In the genomic region with DNA sequence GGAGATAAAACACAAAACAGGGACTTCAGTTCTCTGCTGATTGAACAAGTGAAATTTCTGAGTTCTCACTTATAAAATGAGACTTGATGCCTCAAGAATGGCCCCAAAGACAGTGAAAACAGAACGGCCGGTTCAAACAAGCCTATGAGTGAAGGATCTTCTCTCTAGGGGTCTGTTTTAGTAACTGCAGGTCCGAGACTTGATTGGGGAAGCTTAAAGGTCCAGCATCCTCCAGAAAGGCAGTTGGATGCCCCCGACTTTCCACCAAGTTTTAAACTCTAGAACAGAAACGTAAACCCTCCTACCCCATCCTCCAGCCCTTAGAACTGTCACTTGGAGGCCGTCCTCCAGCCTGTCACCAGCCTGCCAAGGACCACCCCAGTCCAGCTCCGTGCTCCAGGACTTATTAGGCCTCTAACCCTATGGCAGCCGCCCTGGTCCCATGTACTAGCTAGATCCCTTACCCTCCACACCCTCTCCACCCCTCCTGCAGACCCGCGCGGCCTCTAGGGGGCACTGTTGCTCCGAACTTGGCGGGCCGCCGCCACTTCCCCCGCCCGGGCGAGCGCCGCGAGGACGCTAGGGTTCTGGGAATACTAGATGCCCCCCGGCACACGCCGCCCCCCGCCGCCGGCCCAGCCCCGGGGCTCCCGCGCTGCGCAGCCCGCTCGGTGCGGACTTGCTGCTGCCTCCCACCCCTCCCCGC, we compare ENCODE assay signal across 8 mouse cellular contexts. TPM values are rescaled to one million over a fixed set of nuclear protein-coding genes. Genes with fewer than 3 reads are reported as not detected.
DNase-seq lines count a peak whose midpoint lies in the region; ATAC-seq and TF ChIP-seq lines count a peak whose summit lies in the region.

No protein-coding gene starts in this region.

- WGBS in bone marrow, adult 2 months = 5% methylated on average over 36 of the region's 36 CpGs
- WGBS in embryonic facial prominence, embryonic 14.5 days = 3% methylated on average over 17 of the region's 36 CpGs
- 1% methylated on average over 35 of the region's 36 CpGs for WGBS in kidney, embryonic 14.5 days
- under 1% methylated on average over 33 of the region's 36 CpGs for WGBS in limb, embryonic 15.5 days
- WGBS in midbrain, postnatal 0 days = 2% methylated on average over 33 of the region's 36 CpGs

- TF ChIP-seq CTCF in bone marrow, adult 2 months (IDR thresholded peaks at IDR 0.05; ENCODE audit: control insufficient read depth, insufficient read depth, low read length) = peak; percentile 79
- peak; percentile 87 for TF ChIP-seq CTCF in midbrain, postnatal 0 days (IDR thresholded peaks at IDR 0.05)

- H3K36me3 ChIP-seq in embryonic facial prominence, embryonic 14.5 days (ENCODE audit: control insufficient read depth, insufficient read depth, low read length) = no peaks in the 10 kb centered on the region
- H3K36me3 ChIP-seq in kidney, embryonic 14.5 days (ENCODE audit: control insufficient read depth, insufficient read depth, low read length) = no peaks in the 10 kb centered on the region
- no peaks in the 10 kb centered on the region for H3K36me3 ChIP-seq in limb, embryonic 15.5 days
- no peaks in the 10 kb centered on the region for H3K36me3 ChIP-seq in midbrain, postnatal 0 days (ENCODE audit: insufficient read depth, low read length)

- no peaks in the 10 kb centered on the region for H3K27me3 ChIP-seq in embryonic facial prominence, embryonic 14.5 days (replicated peaks; ENCODE audit: control insufficient read depth, insufficient read depth, low read length)
- H3K27me3 ChIP-seq in kidney, embryonic 14.5 days (ENCODE audit: control insufficient read depth, insufficient read depth, low read length) = no peaks in the 10 kb centered on the region
- H3K27me3 ChIP-seq in limb, embryonic 15.5 days = no peaks in the 10 kb centered on the region
- no peaks in the 10 kb centered on the region for H3K27me3 ChIP-seq in midbrain, postnatal 0 days (ENCODE audit: insufficient read depth, low read length)

- peak overlapping the region; percentile 100 for H3K4me2 ChIP-seq in embryonic facial prominence, embryonic 14.5 days (ENCODE audit: low read depth, low read length)
- peak overlapping the region; percentile 91 for H3K4me2 ChIP-seq in kidney, embryonic 14.5 days (replicated peaks; ENCODE audit: low read depth, low read length)
- H3K4me2 ChIP-seq in limb, embryonic 15.5 days = peak overlapping the region; percentile 97
- peak overlapping the region; percentile 100 for H3K4me2 ChIP-seq in midbrain, postnatal 0 days (ENCODE audit: low read depth, low read length, poor library complexity, severe bottlenecking)

- peak; percentile 91 for DNase-seq in A20 (ENCODE audit: low read depth, low spot score)
- peak; percentile 92 for DNase-seq in embryonic facial prominence, embryonic 14.5 days (ENCODE audit: low spot score)
- DNase-seq in heart, adult 9 months (ENCODE audit: low spot score in 2 of 2) = peak; percentile 92 to 94
- DNase-seq in midbrain, postnatal 0 days (ENCODE audit: low spot score) = peak; percentile 87
- peak; percentile 98 for DNase-seq in spleen, postnatal 10 days (ENCODE audit: low spot score in 2 of 2)

- peak overlapping the region; percentile 83 for H3K9ac ChIP-seq in embryonic facial prominence, embryonic 14.5 days (ENCODE audit: low read depth, low read length)
- peak overlapping the region; percentile 79 for H3K9ac ChIP-seq in kidney, embryonic 14.5 days (ENCODE audit: low read depth, low read length)
- peak overlapping the region; percentile 41 for H3K9ac ChIP-seq in limb, embryonic 15.5 days
- peak overlapping the region; percentile 91 for H3K9ac ChIP-seq in midbrain, postnatal 0 days (replicated peaks; ENCODE audit: low read length, poor library complexity, severe bottlenecking)

- no peaks in the 10 kb centered on the region for H3K4me1 ChIP-seq in bone marrow, adult 2 months (ENCODE audit: control insufficient read depth, insufficient read depth, low read length)
- H3K4me1 ChIP-seq in embryonic facial prominence, embryonic 14.5 days (ENCODE audit: control insufficient read depth, insufficient read depth, low read length) = peaks cover 48% of the 10 kb centered on the region
- H3K4me1 ChIP-seq in kidney, embryonic 14.5 days (ENCODE audit: control insufficient read depth, insufficient read depth, low read length) = peaks cover 37% of the 10 kb centered on the region
- H3K4me1 ChIP-seq in limb, embryonic 15.5 days = peaks cover 57% of the 10 kb centered on the region
- peaks cover 18% of the 10 kb centered on the region for H3K4me1 ChIP-seq in midbrain, postnatal 0 days (ENCODE audit: insufficient read depth, low read length)

- no peaks in the 10 kb centered on the region for H3K9me3 ChIP-seq in embryonic facial prominence, embryonic 14.5 days (ENCODE audit: control insufficient read depth, low read length)
- H3K9me3 ChIP-seq in kidney, embryonic 14.5 days (ENCODE audit: control insufficient read depth, low read length) = no peaks in the 10 kb centered on the region
- no peaks in the 10 kb centered on the region for H3K9me3 ChIP-seq in limb, embryonic 15.5 days
- no peaks in the 10 kb centered on the region for H3K9me3 ChIP-seq in midbrain, postnatal 0 days (ENCODE audit: low read length)

- H3K4me3 ChIP-seq in bone marrow, adult 2 months (replicated peaks; ENCODE audit: control insufficient read depth, low read depth, low read length) = peak overlapping the region; percentile 70
- H3K4me3 ChIP-seq in embryonic facial prominence, embryonic 14.5 days (ENCODE audit: low read depth, low read length) = peak overlapping the region; percentile 55
- peak overlapping the region; percentile 57 for H3K4me3 ChIP-seq in kidney, embryonic 14.5 days (ENCODE audit: low read length)
- peak overlapping the region; percentile 50 for H3K4me3 ChIP-seq in limb, embryonic 15.5 days
- H3K4me3 ChIP-seq in midbrain, postnatal 0 days (ENCODE audit: low read depth, low read length) = peak overlapping the region; percentile 52

- peak; percentile 87 for ATAC-seq in embryonic facial prominence, embryonic 14.5 days (ENCODE audit: low read depth)
- peak; percentile 85 for ATAC-seq in kidney, embryonic 14.5 days (ENCODE audit: low FRiP score, low TSS enrichment)
- peak; percentile 86 for ATAC-seq in limb, embryonic 15.5 days (ENCODE audit: insufficient number of reproducible peaks, low FRiP score, low TSS enrichment, low read depth)
- peak; percentile 80 for ATAC-seq in midbrain, postnatal 0 days (ENCODE audit: low FRiP score)

- no peak; the same call in 1 of the 2 replicates for TF ChIP-seq POLR2A in bone marrow, adult 2 months (IDR thresholded peaks at IDR 0.05; ENCODE audit: borderline replicate concordance, control insufficient read depth, low read depth, low read length)

- peak overlapping the region; percentile 11; the same call in 1 of the 2 replicates for H3K27ac ChIP-seq in bone marrow, adult 2 months (ENCODE audit: control insufficient read depth, insufficient read depth, low read depth, low read length, poor library complexity)
- peak overlapping the region; percentile 100 for H3K27ac ChIP-seq in embryonic facial prominence, embryonic 14.5 days (replicated peaks; ENCODE audit: low read depth, low read length)
- H3K27ac ChIP-seq in kidney, embryonic 14.5 days (ENCODE audit: low read depth, low read length) = peak overlapping the region; percentile 98
- H3K27ac ChIP-seq in limb, embryonic 15.5 days = peak overlapping the region; percentile 99
- H3K27ac ChIP-seq in midbrain, postnatal 0 days (ENCODE audit: low read depth, low read length) = peak overlapping the region; percentile 93

RNA-seq across cellular contexts. Expression of a gene that starts 33.9 kb away (rescaled TPM):
- polyA plus RNA-seq in bone marrow, adult 2 months (2011; ENCODE audit: insufficient read depth, insufficient read length, low replicate concordance, missing spikeins) = 1.7 and 4.4 TPM in 2 replicates
- 4.1 and 4.2 TPM in 2 replicates for polyA plus RNA-seq in embryonic facial prominence, embryonic 14.5 days (2014; fragmentation: Nextera tagmentation; extraction: Ambion mirVana)
- polyA plus RNA-seq in kidney, embryonic 14.5 days (2014; fragmentation: Nextera tagmentation; extraction: Ambion mirVana) = 1.4 and 2.2 TPM in 2 replicates
- 4.0 and 4.8 TPM in 2 replicates for polyA plus RNA-seq in limb, embryonic 15.5 days (2015; fragmentation: Nextera tagmentation; extraction: Ambion mirVana)
- 4.0 and 7.0 TPM in 2 replicates for total RNA-seq in midbrain, postnatal 0 days (2014; rRNA removed)
- 1.8 and 2.1 TPM in 2 replicates for polyA plus RNA-seq in midbrain, postnatal 0 days (2015; fragmentation: Nextera tagmentation; extraction: Ambion mirVana)

Comparison
In these comparisons a context has a peak if more than half of its experiments do, and no peak if none do; other contexts are left out.
1. Peak in every context shown above with its lines: DNase-seq, ATAC-seq, H3K4me3 ChIP-seq and H3K27ac ChIP-seq.
2. H3K27ac ChIP-seq: peak in every context shown above with its lines; median percentile 100 in embryonic facial prominence, embryonic 14.5 days; 99 in limb, embryonic 15.5 days; 98 in kidney, embryonic 14.5 days; 93 in midbrain, postnatal 0 days; 11 in bone marrow, adult 2 months.
3. H3K9ac ChIP-seq: peak in every context shown above with its lines; median percentile 91 in midbrain, postnatal 0 days; 83 in embryonic facial prominence, embryonic 14.5 days; 79 in kidney, embryonic 14.5 days; 41 in limb, embryonic 15.5 days.